Mouse (Mus musculus): ENCODE results near the gene Zfp687.

DNA sequence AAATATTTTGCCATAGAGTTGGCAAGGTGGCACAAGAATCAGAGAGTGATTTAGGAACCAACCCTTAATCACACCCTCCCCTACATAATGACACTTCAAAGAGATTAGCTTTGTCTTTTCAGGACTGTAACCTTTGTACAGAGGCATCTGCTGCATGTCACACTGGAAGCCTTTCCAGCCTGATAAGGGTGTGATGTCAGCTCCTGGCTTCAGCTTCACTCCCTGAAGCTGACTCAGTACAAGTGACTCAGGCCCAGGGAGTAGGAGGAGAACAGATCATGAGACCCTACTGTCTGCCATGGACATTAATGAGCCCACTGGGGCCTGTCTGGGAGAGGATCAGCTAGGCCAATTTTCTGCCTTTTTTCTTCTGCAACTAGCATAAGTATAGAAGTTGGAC, 27.7 kb downstream of the Zfp687 start:
- no peak for TF ChIP-seq POLR2A (IDR thresholded peaks at IDR 0.05; ENCODE audit: borderline replicate concordance, insufficient read depth, low read length)
- no peak for TF ChIP-seq CTCF (IDR thresholded peaks at IDR 0.05; ENCODE audit: borderline replicate concordance, insufficient read depth, low read depth, low read length)

Data from cerebellum, adult 2 months (tissue).